Mouse (Mus musculus): ENCODE results near the gene Slc16a6. TPM values are rescaled to one million over a fixed set of nuclear protein-coding genes. Genes with fewer than 3 reads are reported as not detected.

Gene Slc16a6
- total RNA-seq, 4 experiments from 2014 or later = 6.6 to 11.5 (median 10.3) TPM

GRCm38 (mm10) chr11:109487991-109488684, 14.7 kb upstream of the Slc16a6 start:
- DNase-seq (ENCODE audit: low spot score in 2 of 2) = no peak

GRCm38 (mm10) chr11:109487111-109487510, 13.7 kb upstream of the Slc16a6 start:
- no peak for DNase-seq (ENCODE audit: low spot score in 2 of 2)

GRCm38 (mm10) chr11:109485398-109486045, 12.1 kb upstream of the Slc16a6 start:
- DNase-seq (ENCODE audit: low spot score in 2 of 2) = peak; percentile 63 to 80

- no peak for DNase-seq (ENCODE audit: low spot score in 2 of 2)
Observed at GRCm38 (mm10) chr11:109480440-109480839, 7.0 kb upstream of the Slc16a6 start.

- DNase-seq (ENCODE audit: low spot score in 2 of 2) = no peak
Observed at GRCm38 (mm10) chr11:109479575-109480285, 6.3 kb upstream of the Slc16a6 start.

- DNase-seq (ENCODE audit: low spot score in 2 of 2) = no peak
Observed at GRCm38 (mm10) chr11:109477606-109478380, 4.4 kb upstream of the Slc16a6 start.

- DNase-seq (ENCODE audit: low spot score in 2 of 2) = no peak
Observed at GRCm38 (mm10) chr11:109476653-109477052, 3.3 kb upstream of the Slc16a6 start.

- no peak for DNase-seq (ENCODE audit: low spot score in 2 of 2)
Observed at GRCm38 (mm10) chr11:109476241-109476640, 2.8 kb upstream of the Slc16a6 start.

GRCm38 (mm10) chr11:109475717-109476116, 2.3 kb upstream of the Slc16a6 start:
- no peak for DNase-seq (ENCODE audit: low spot score in 2 of 2)

GRCm38 (mm10) chr11:109474836-109475235, 1.4 kb upstream of the Slc16a6 start:
- DNase-seq (ENCODE audit: low spot score in 2 of 2) = no peak

- DNase-seq (ENCODE audit: low spot score in 2 of 2) = no peak
Observed at GRCm38 (mm10) chr11:109474086-109474742, 816 bp upstream of the Slc16a6 start.

GRCm38 (mm10) chr11:109472821-109473170, 602 bp downstream of the Slc16a6 start:
- DNase-seq (ENCODE audit: low spot score in 2 of 2) = no peak

- no peak for DNase-seq (ENCODE audit: low spot score in 2 of 2)
Observed at GRCm38 (mm10) chr11:109472171-109472691, 1.2 kb downstream of the Slc16a6 start.

- DNase-seq (ENCODE audit: low spot score in 2 of 2) = no peak
Observed at GRCm38 (mm10) chr11:109470921-109471861, 2.2 kb downstream of the Slc16a6 start.

- DNase-seq (ENCODE audit: low spot score in 2 of 2) = no peak
Observed at GRCm38 (mm10) chr11:109470170-109470569, 3.2 kb downstream of the Slc16a6 start.

- no peak for DNase-seq (ENCODE audit: low spot score in 2 of 2)
Observed at GRCm38 (mm10) chr11:109468133-109468532, 5.3 kb downstream of the Slc16a6 start.

- DNase-seq (ENCODE audit: low spot score in 2 of 2) = no peak
Observed at GRCm38 (mm10) chr11:109466987-109467386, 6.4 kb downstream of the Slc16a6 start.

- DNase-seq (ENCODE audit: low spot score in 2 of 2) = no peak
Observed at GRCm38 (mm10) chr11:109465068-109465467, 8.3 kb downstream of the Slc16a6 start.

GRCm38 (mm10) chr11:109460586-109460985, 12.8 kb downstream of the Slc16a6 start:
- DNase-seq (ENCODE audit: low spot score in 2 of 2) = no peak

GRCm38 (mm10) chr11:109458165-109458564, 15.2 kb downstream of the Slc16a6 start:
- no peak for DNase-seq (ENCODE audit: low spot score in 2 of 2)
